In genomic region chr16:9753045-9753444, GRCm38 (mm10) we compare ENCODE assay signal across 13 mouse cellular contexts.
DNase-seq lines count a peak whose midpoint lies in the region; ATAC-seq and TF ChIP-seq lines count a peak whose summit lies in the region.
"Had no signal": no experiment of that assay in that cellular context is flagged by ENCODE, and none has a peak within 500 bp of the region (broad histone marks: within the 10 kb centered on the region; RNA-seq: fewer than 3 reads in every experiment).

No protein-coding gene starts in this region.

- no peak overlapping the region for H3K4me3 ChIP-seq in hindbrain, embryonic 15.5 days
- H3K4me3 ChIP-seq in hindbrain, embryonic 12.5 days, result no peak overlapping the region
- H3K4me3 ChIP-seq in cortical plate, adult 2 months (ENCODE audit: insufficient read depth, low read length), result no peak overlapping the region
- H3K4me3 ChIP-seq in kidney, embryonic 15.5 days (replicated peaks), result no peak overlapping the region
- H3K4me3 ChIP-seq: erythroblast, embryonic 14.5 days; liver, embryonic 13.5 days; megakaryocyte, embryonic 14.5 days had no signal

- H3K27ac ChIP-seq in hindbrain, embryonic 15.5 days (replicated peaks), result no peak overlapping the region
- H3K27ac ChIP-seq in hindbrain, embryonic 12.5 days, result no peak overlapping the region
- H3K27ac ChIP-seq in cortical plate, adult 2 months (ENCODE audit: insufficient read depth, low read length), result 0 out of 2 replicates have a peak overlapping the region, but pooled peaks have one; percentile 1
- no peak overlapping the region for H3K27ac ChIP-seq in kidney, embryonic 15.5 days
- H3K27ac ChIP-seq: liver, embryonic 13.5 days had no signal

- no peaks in the 10 kb centered on the region for H3K4me1 ChIP-seq in hindbrain, embryonic 15.5 days (replicated peaks)
- H3K4me1 ChIP-seq in hindbrain, embryonic 12.5 days, result no peaks in the 10 kb centered on the region
- H3K4me1 ChIP-seq in cortical plate, adult 2 months (ENCODE audit: control insufficient read depth, insufficient read depth, low read length), result peaks cover 17% of the 10 kb centered on the region
- H3K4me1 ChIP-seq in kidney, embryonic 15.5 days, result no peaks in the 10 kb centered on the region
- H3K4me1 ChIP-seq: liver, embryonic 13.5 days; megakaryocyte, embryonic 14.5 days had no signal

- no peaks in the 10 kb centered on the region for H3K9me3 ChIP-seq in hindbrain, embryonic 15.5 days
- no peaks in the 10 kb centered on the region for H3K9me3 ChIP-seq in hindbrain, embryonic 12.5 days (replicated peaks)
- H3K9me3 ChIP-seq in kidney, embryonic 15.5 days (replicated peaks), result no peaks in the 10 kb centered on the region
- H3K9me3 ChIP-seq: liver, embryonic 13.5 days had no signal

- TF ChIP-seq POLR2A in cortical plate, adult 2 months (IDR thresholded peaks at IDR 0.05; ENCODE audit: extremely low read depth, insufficient read depth, low read length), result no peak

- ATAC-seq in hindbrain, embryonic 15.5 days (ENCODE audit: low FRiP score, low read depth), result peak; percentile 62
- no peak for ATAC-seq in hindbrain, embryonic 12.5 days (ENCODE audit: low FRiP score)
- no peak for ATAC-seq in kidney, embryonic 15.5 days (replicated peaks; ENCODE audit: low FRiP score)

- no peaks in the 10 kb centered on the region for H3K36me3 ChIP-seq in hindbrain, embryonic 15.5 days
- H3K36me3 ChIP-seq in hindbrain, embryonic 12.5 days, result no peaks in the 10 kb centered on the region
- no peaks in the 10 kb centered on the region for H3K36me3 ChIP-seq in kidney, embryonic 15.5 days
- H3K36me3 ChIP-seq: liver, embryonic 13.5 days had no signal

- H3K4me2 ChIP-seq in hindbrain, embryonic 15.5 days, result no peak overlapping the region
- H3K4me2 ChIP-seq in hindbrain, embryonic 12.5 days (replicated peaks), result no peak overlapping the region
- no peak overlapping the region for H3K4me2 ChIP-seq in kidney, embryonic 15.5 days
- H3K4me2 ChIP-seq: liver, embryonic 13.5 days had no signal

- intact Hi-C loops in left cerebral cortex, postnatal 25 days (cut with DNase I), result loop anchor here (10.0 kb wide), 1 partner anchor 242 kb away; the partner anchor contains the start of gene Grin2a

- TF ChIP-seq CTCF in cortical plate, adult 2 months (IDR thresholded peaks at IDR 0.05; ENCODE audit: extremely low read depth, insufficient read depth, low read length), result no peak

- peak; percentile 83 for DNase-seq in cerebellum, adult 11 months
- peak; percentile 49 to 73 for DNase-seq in left cerebral cortex, postnatal 25 days (ENCODE audit: low spot score in 2 of 2)
- no peak for DNase-seq in spleen, postnatal 14 days (ENCODE audit: low spot score in 2 of 2)
- no peak for DNase-seq in thymus, postnatal 36 days
- DNase-seq: kidney, postnatal 14 days; liver, embryonic 13.5 days had no signal

- no peak overlapping the region for H3K9ac ChIP-seq in hindbrain, embryonic 15.5 days
- H3K9ac ChIP-seq in hindbrain, embryonic 12.5 days, result no peak overlapping the region
- no peak overlapping the region for H3K9ac ChIP-seq in kidney, embryonic 15.5 days
- H3K9ac ChIP-seq: liver, embryonic 13.5 days had no signal

- 69% methylated on average over 9 of the region's 9 CpGs for WGBS in hindbrain, embryonic 15.5 days
- 94% methylated on average over 9 of the region's 9 CpGs for WGBS in hindbrain, embryonic 12.5 days
- WGBS in kidney, embryonic 15.5 days, result 90% methylated on average over 9 of the region's 9 CpGs

- no peaks in the 10 kb centered on the region for H3K27me3 ChIP-seq in hindbrain, embryonic 15.5 days
- H3K27me3 ChIP-seq in hindbrain, embryonic 12.5 days, result no peaks in the 10 kb centered on the region
- H3K27me3 ChIP-seq in kidney, embryonic 15.5 days, result no peaks in the 10 kb centered on the region
- H3K27me3 ChIP-seq: CH12.LX; liver, embryonic 13.5 days; megakaryocyte, embryonic 14.5 days had no signal

Comparison
In these comparisons a context has a peak if more than half of its experiments do, and no peak if none do; other contexts are left out.
1. DNase-seq: peak in cerebellum, adult 11 months (single experiment) and left cerebral cortex, postnatal 25 days (2 of 2); none in spleen, postnatal 14 days (0 of 2) and thymus, postnatal 36 days (0 of 2).